8 mouse cellular contexts compared by ENCODE assay signal in genomic region chr10:39731736-39732265, GRCm38 (mm10). TPM values are rescaled to one million over a fixed set of nuclear protein-coding genes. Genes with fewer than 3 reads are reported as not detected.
DNase-seq lines count a peak whose midpoint lies in the region; ATAC-seq and TF ChIP-seq lines count a peak whose summit lies in the region.

TSS of gene Rev3l (plus strand) at chr10:39732118.

- TF ChIP-seq EP300 in heart, adult 2 months (IDR thresholded peaks at IDR 0.05; ENCODE audit: insufficient read depth, low read depth, low read length), result no peak

- ATAC-seq in embryonic facial prominence, embryonic 14.5 days (ENCODE audit: low read depth), result peak; percentile 87
- ATAC-seq in limb, embryonic 12.5 days (ENCODE audit: insufficient number of reproducible peaks, insufficient read depth, low FRiP score, low TSS enrichment, low read depth), result peak; percentile 81
- peak; percentile 85 for ATAC-seq in midbrain, embryonic 14.5 days (ENCODE audit: low FRiP score, low TSS enrichment)

- peak within 1 kb of the TSS; percentile 100 for H3K27ac ChIP-seq in embryonic facial prominence, embryonic 14.5 days (replicated peaks; ENCODE audit: low read depth, low read length)
- peak within 1 kb of the TSS; percentile 97 for H3K27ac ChIP-seq in heart, adult 2 months
- peak within 1 kb of the TSS; percentile 99 for H3K27ac ChIP-seq in limb, embryonic 12.5 days
- peak within 1 kb of the TSS; percentile 100 for H3K27ac ChIP-seq in midbrain, embryonic 14.5 days (replicated peaks; ENCODE audit: low read depth, low read length)

- H3K9me3 ChIP-seq in embryonic facial prominence, embryonic 14.5 days (ENCODE audit: control insufficient read depth, low read length), result 0 out of 2 replicates have a peak, but pooled peaks cover 5% of the 10 kb centered on the region
- H3K9me3 ChIP-seq in limb, embryonic 12.5 days, result peaks cover 7% of the 10 kb centered on the region; the same call in 1 of the 2 replicates
- H3K9me3 ChIP-seq in midbrain, embryonic 14.5 days (ENCODE audit: control insufficient read depth, low read length), result no peaks in the 10 kb centered on the region

- DNase-seq in 416B (ENCODE audit: low read depth), result peak; percentile 92
- peak; percentile 88 to 91 for DNase-seq in adrenal gland, postnatal 36 days
- DNase-seq in embryonic facial prominence, embryonic 14.5 days (ENCODE audit: low spot score), result peak; percentile 97
- peak; percentile 92 to 93 for DNase-seq in heart, adult 2 months
- DNase-seq in kidney, adult 8-10 months, result peak; percentile 85 to 86
- peak; percentile 97 for DNase-seq in midbrain, embryonic 14.5 days
- DNase-seq in spleen, adult 12 weeks (ENCODE audit: low spot score), result peak; percentile 75

- H3K27me3 ChIP-seq in embryonic facial prominence, embryonic 14.5 days (replicated peaks; ENCODE audit: control insufficient read depth, insufficient read depth, low read length), result no peaks in the 10 kb centered on the region
- no peaks in the 10 kb centered on the region for H3K27me3 ChIP-seq in heart, adult 2 months (ENCODE audit: control insufficient read depth, insufficient read depth, low read length)
- H3K27me3 ChIP-seq in limb, embryonic 12.5 days, result no peaks in the 10 kb centered on the region
- no peaks in the 10 kb centered on the region for H3K27me3 ChIP-seq in midbrain, embryonic 14.5 days (ENCODE audit: control insufficient read depth, insufficient read depth, low read length)

- under 1% methylated on average over 20 of the region's 64 CpGs for WGBS in embryonic facial prominence, embryonic 14.5 days
- WGBS in heart, adult 2 months, result 1% methylated on average over 42 of the region's 64 CpGs
- under 1% methylated on average over 50 of the region's 64 CpGs for WGBS in limb, embryonic 12.5 days
- under 1% methylated on average over 45 of the region's 64 CpGs for WGBS in midbrain, embryonic 14.5 days

- no peaks in the 10 kb centered on the region for H3K36me3 ChIP-seq in embryonic facial prominence, embryonic 14.5 days (ENCODE audit: control insufficient read depth, insufficient read depth, low read length)
- H3K36me3 ChIP-seq in heart, adult 2 months (ENCODE audit: control insufficient read depth, insufficient read depth, low read length), result peaks cover 5% of the 10 kb centered on the region
- H3K36me3 ChIP-seq in limb, embryonic 12.5 days, result 0 out of 2 replicates have a peak, but pooled peaks cover 3% of the 10 kb centered on the region
- no peaks in the 10 kb centered on the region for H3K36me3 ChIP-seq in midbrain, embryonic 14.5 days (ENCODE audit: control insufficient read depth, insufficient read depth, low read length)

- no peak for TF ChIP-seq CTCF in heart, adult 2 months (IDR thresholded peaks at IDR 0.05)

- intact Hi-C loops in heart, adult 2 months (cut with DNase I), result loop anchor here (1.0 to 5.0 kb wide), 5 partner anchors 74 to 561 kb away; no protein-coding TSS in a partner anchor

- peak within 1 kb of the TSS; percentile 83 for H3K4me3 ChIP-seq in embryonic facial prominence, embryonic 14.5 days (ENCODE audit: low read depth, low read length)
- H3K4me3 ChIP-seq in heart, adult 2 months, result peak within 1 kb of the TSS; percentile 76
- peak within 1 kb of the TSS; percentile 77 for H3K4me3 ChIP-seq in limb, embryonic 12.5 days (replicated peaks)
- H3K4me3 ChIP-seq in midbrain, embryonic 14.5 days (replicated peaks; ENCODE audit: low read depth, low read length), result peak within 1 kb of the TSS; percentile 88

- H3K4me1 ChIP-seq in embryonic facial prominence, embryonic 14.5 days (ENCODE audit: control insufficient read depth, insufficient read depth, low read length), result peaks cover 14% of the 10 kb centered on the region; the same call in 1 of the 2 replicates
- peaks cover 2% of the 10 kb centered on the region for H3K4me1 ChIP-seq in heart, adult 2 months (ENCODE audit: control insufficient read depth, insufficient read depth, low read length)
- peaks cover 12% of the 10 kb centered on the region for H3K4me1 ChIP-seq in limb, embryonic 12.5 days (replicated peaks)
- peaks cover 9% of the 10 kb centered on the region; the same call in 1 of the 2 replicates for H3K4me1 ChIP-seq in midbrain, embryonic 14.5 days (ENCODE audit: control insufficient read depth, insufficient read depth, low read length)

- peaks cover 3% of the 10 kb centered on the region; the same call in 1 of the 2 replicates for H3K79me2 ChIP-seq in heart, adult 2 months (replicated peaks; ENCODE audit: control insufficient read depth, insufficient read depth, low read length)

- peak within 1 kb of the TSS; percentile 62 for H3K4me2 ChIP-seq in embryonic facial prominence, embryonic 14.5 days (ENCODE audit: low read depth, low read length)
- H3K4me2 ChIP-seq in limb, embryonic 12.5 days, result peak within 1 kb of the TSS; percentile 71
- H3K4me2 ChIP-seq in midbrain, embryonic 14.5 days (ENCODE audit: low read length), result peak within 1 kb of the TSS; percentile 67

- peak within 1 kb of the TSS; percentile 95 for H3K9ac ChIP-seq in embryonic facial prominence, embryonic 14.5 days (ENCODE audit: low read depth, low read length)
- peak within 1 kb of the TSS; percentile 99 for H3K9ac ChIP-seq in heart, adult 2 months (ENCODE audit: low read depth, low read length)
- H3K9ac ChIP-seq in limb, embryonic 12.5 days (replicated peaks), result peak within 1 kb of the TSS; percentile 91
- H3K9ac ChIP-seq in midbrain, embryonic 14.5 days (replicated peaks; ENCODE audit: low read length), result peak within 1 kb of the TSS; percentile 96

- TF ChIP-seq POLR2A in heart, adult 2 months (IDR thresholded peaks at IDR 0.05; ENCODE audit: insufficient read depth, low read depth, low read length), result peak; percentile 54; the same call in 1 of the 2 replicates

RNA-seq across cellular contexts. Expression of gene Rev3l, which starts in this region (rescaled TPM):
- 10 to 100 TPM; 23.5 to 25.2 TPM for total RNA-seq in adrenal gland, postnatal 36 days (2021)
- polyA plus RNA-seq in embryonic facial prominence, embryonic 14.5 days (2014; fragmentation: Nextera tagmentation; extraction: Ambion mirVana), result 27.4 and 27.8 TPM in 2 replicates
- 10 to 100 TPM in 1 of 2 experiments, 1 to 10 TPM in 1; 9.5 to 12.9 TPM for total RNA-seq in heart, adult 2 months (2021)
- 5.9 and 13.4 TPM in 2 replicates for polyA plus RNA-seq in heart, adult 2 months (2012; rRNA removed)
- 13.8 TPM in 2 replicates for polyA plus RNA-seq in limb, embryonic 12.5 days (2016; fragmentation: Nextera tagmentation; extraction: Ambion mirVana)
- 64.1 and 68.1 TPM in 2 replicates for polyA plus RNA-seq in midbrain, embryonic 14.5 days (2014; fragmentation: Nextera tagmentation; extraction: Ambion mirVana)

Comparison
In these comparisons a context has a peak if more than half of its experiments do, and no peak if none do; other contexts are left out.
1. Peak in every context shown above with its lines: DNase-seq, ATAC-seq, H3K4me3 ChIP-seq and H3K27ac ChIP-seq.